In the genomic region with DNA sequence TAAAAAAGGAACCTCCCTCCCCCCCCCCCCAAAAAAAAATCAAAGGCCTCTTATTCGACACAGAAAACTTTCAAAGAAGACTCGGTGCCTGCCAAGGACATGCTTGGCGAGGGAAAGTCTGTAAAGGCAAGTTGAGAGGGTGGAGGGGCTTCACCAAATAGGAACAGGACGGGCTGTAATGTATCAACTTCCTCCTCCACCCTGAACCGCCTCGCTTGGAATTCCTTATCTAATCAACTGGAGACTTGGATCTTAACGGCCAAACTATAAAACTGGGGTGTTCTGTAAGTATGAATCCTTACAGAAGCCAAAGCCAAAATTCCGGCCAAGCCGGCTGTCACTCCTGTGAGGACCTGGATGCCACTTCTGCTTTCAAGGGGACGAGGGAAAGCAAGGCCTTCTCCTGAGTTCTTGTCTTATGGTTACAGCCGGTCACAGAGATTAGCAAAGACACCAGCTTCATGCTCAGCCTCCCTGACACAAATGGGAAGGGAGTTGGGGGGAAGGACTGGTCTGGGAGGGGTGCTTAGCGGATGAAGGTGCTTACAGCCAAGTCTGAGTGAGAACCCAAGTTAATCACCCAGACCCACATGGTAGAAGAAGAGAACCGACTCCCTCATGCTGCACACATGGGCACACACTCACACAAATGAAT, we compare ENCODE assay signal across 12 mouse cellular contexts. TPM values are rescaled to one million over a fixed set of nuclear protein-coding genes. Genes with fewer than 3 reads are reported as not detected.
A peak's percentile ranks its signal among the peaks of the same experiment; 100 is the strongest.
DNase-seq lines count a peak whose midpoint lies in the region; ATAC-seq and TF ChIP-seq lines count a peak whose summit lies in the region.
"Had no signal": no experiment of that assay in that cellular context is flagged by ENCODE, and none has a peak within 500 bp of the region (broad histone marks: within the 10 kb centered on the region; RNA-seq: fewer than 3 reads in every experiment).

No protein-coding gene starts in this region.

- no peak for TF ChIP-seq CTCF in kidney, postnatal 0 days (IDR thresholded peaks at IDR 0.05; ENCODE audit: low read depth)
- no peak for TF ChIP-seq CTCF in lung, embryonic 14.5 days (IDR thresholded peaks at IDR 0.05; ENCODE audit: low read depth)

- DNase-seq in kidney, postnatal 0 days (ENCODE audit: low spot score) = peak; percentile 34
- DNase-seq in kidney, adult 18-20 months = no peak
- DNase-seq in lung, embryonic 14.5 days = peak; percentile 39
- DNase-seq in testis, postnatal 14 days (ENCODE audit: low spot score) = peak; percentile 66
- DNase-seq in hindbrain, embryonic 10.5 days (ENCODE audit: low spot score) = no peak
- DNase-seq in midbrain, embryonic 14.5 days = no peak
- DNase-seq: kidney, adult 8-10 months had no signal

- no peaks in the 10 kb centered on the region for H3K4me1 ChIP-seq in kidney, postnatal 0 days (replicated peaks; ENCODE audit: insufficient read depth, low read length)
- H3K4me1 ChIP-seq in heart, embryonic 12.5 days (replicated peaks) = peaks cover 28% of the 10 kb centered on the region
- H3K4me1 ChIP-seq in lung, embryonic 14.5 days (ENCODE audit: insufficient read depth) = peaks cover 10% of the 10 kb centered on the region; the same call in 1 of the 2 replicates
- peaks cover 21% of the 10 kb centered on the region for H3K4me1 ChIP-seq in hindbrain, embryonic 10.5 days (replicated peaks)
- peaks cover 7% of the 10 kb centered on the region; the same call in 1 of the 2 replicates for H3K4me1 ChIP-seq in midbrain, embryonic 14.5 days (ENCODE audit: control insufficient read depth, insufficient read depth, low read length)
- H3K4me1 ChIP-seq: embryonic facial prominence, embryonic 15.5 days had no signal

- no peak for ATAC-seq in kidney, postnatal 0 days (replicated peaks; ENCODE audit: low FRiP score, low read depth)
- no peak for ATAC-seq in heart, embryonic 12.5 days (ENCODE audit: insufficient number of reproducible peaks, low FRiP score)
- ATAC-seq in lung, embryonic 14.5 days (ENCODE audit: insufficient read depth) = no peak
- ATAC-seq in inflammation-experienced regulatory T-cells, adult 6 months = no peak
- no peak for ATAC-seq in midbrain, embryonic 14.5 days (ENCODE audit: low FRiP score, low TSS enrichment)

- no peak overlapping the region for H3K27ac ChIP-seq in kidney, postnatal 0 days
- H3K27ac ChIP-seq in heart, embryonic 12.5 days (ENCODE audit: poor library complexity, severe bottlenecking) = peak overlapping the region; percentile 46; the same call in 1 of the 2 replicates
- no peak overlapping the region for H3K27ac ChIP-seq in lung, embryonic 14.5 days (ENCODE audit: low read depth)
- H3K27ac ChIP-seq in hindbrain, embryonic 10.5 days = no peak overlapping the region
- H3K27ac ChIP-seq in midbrain, embryonic 14.5 days (replicated peaks; ENCODE audit: low read depth, low read length) = no peak overlapping the region
- H3K27ac ChIP-seq: embryonic facial prominence, embryonic 15.5 days; left cerebral cortex, adult 2 months; liver, embryonic 14.5 days had no signal

- WGBS in kidney, postnatal 0 days = 44% methylated on average over 13 of the region's 13 CpGs
- WGBS in heart, embryonic 12.5 days = 22% methylated on average over 13 of the region's 13 CpGs
- 27% methylated on average over 13 of the region's 13 CpGs for WGBS in lung, embryonic 14.5 days
- WGBS in hindbrain, embryonic 10.5 days = 83% methylated on average over 13 of the region's 13 CpGs
- WGBS in midbrain, embryonic 14.5 days = 78% methylated on average over 13 of the region's 13 CpGs

- H3K9ac ChIP-seq in kidney, postnatal 0 days (ENCODE audit: low read depth, low read length) = no peak overlapping the region
- H3K9ac ChIP-seq in heart, embryonic 12.5 days = no peak overlapping the region
- no peak overlapping the region for H3K9ac ChIP-seq in lung, embryonic 14.5 days
- no peak overlapping the region for H3K9ac ChIP-seq in midbrain, embryonic 14.5 days (replicated peaks; ENCODE audit: low read length)
- H3K9ac ChIP-seq: embryonic facial prominence, embryonic 15.5 days; liver, embryonic 14.5 days had no signal

- no peaks in the 10 kb centered on the region for H3K36me3 ChIP-seq in kidney, postnatal 0 days (ENCODE audit: insufficient read depth, low read length)
- no peaks in the 10 kb centered on the region for H3K36me3 ChIP-seq in heart, embryonic 12.5 days
- H3K36me3 ChIP-seq in lung, embryonic 14.5 days (ENCODE audit: insufficient read depth) = no peaks in the 10 kb centered on the region
- no peaks in the 10 kb centered on the region for H3K36me3 ChIP-seq in hindbrain, embryonic 10.5 days
- H3K36me3 ChIP-seq in midbrain, embryonic 14.5 days (ENCODE audit: control insufficient read depth, insufficient read depth, low read length) = no peaks in the 10 kb centered on the region
- H3K36me3 ChIP-seq: embryonic facial prominence, embryonic 15.5 days had no signal

- H3K4me2 ChIP-seq in kidney, postnatal 0 days (ENCODE audit: low read length) = no peak overlapping the region
- peak overlapping the region; percentile 28 for H3K4me2 ChIP-seq in heart, embryonic 12.5 days
- no peak overlapping the region for H3K4me2 ChIP-seq in lung, embryonic 14.5 days
- no peak overlapping the region for H3K4me2 ChIP-seq in midbrain, embryonic 14.5 days (ENCODE audit: low read length)
- H3K4me2 ChIP-seq: embryonic facial prominence, embryonic 15.5 days had no signal

- no peaks in the 10 kb centered on the region for H3K27me3 ChIP-seq in kidney, postnatal 0 days (ENCODE audit: insufficient read depth, low read length)
- H3K27me3 ChIP-seq in heart, embryonic 12.5 days (replicated peaks) = no peaks in the 10 kb centered on the region
- no peaks in the 10 kb centered on the region for H3K27me3 ChIP-seq in lung, embryonic 14.5 days (ENCODE audit: insufficient read depth, low read length)
- H3K27me3 ChIP-seq in hindbrain, embryonic 10.5 days (ENCODE audit: insufficient read depth, poor library complexity, severe bottlenecking) = no peaks in the 10 kb centered on the region
- no peaks in the 10 kb centered on the region for H3K27me3 ChIP-seq in midbrain, embryonic 14.5 days (ENCODE audit: control insufficient read depth, insufficient read depth, low read length)
- H3K27me3 ChIP-seq: embryonic facial prominence, embryonic 15.5 days had no signal

- H3K4me3 ChIP-seq in kidney, postnatal 0 days (replicated peaks; ENCODE audit: low read depth, low read length) = no peak overlapping the region
- no peak overlapping the region for H3K4me3 ChIP-seq in heart, embryonic 12.5 days
- H3K4me3 ChIP-seq in lung, embryonic 14.5 days (ENCODE audit: low read depth, low read length) = no peak overlapping the region
- no peak overlapping the region for H3K4me3 ChIP-seq in hindbrain, embryonic 10.5 days
- H3K4me3 ChIP-seq in midbrain, embryonic 14.5 days (replicated peaks; ENCODE audit: low read depth, low read length) = no peak overlapping the region
- H3K4me3 ChIP-seq: embryonic facial prominence, embryonic 15.5 days; left cerebral cortex, adult 2 months had no signal

- H3K9me3 ChIP-seq in kidney, postnatal 0 days (replicated peaks; ENCODE audit: low read length) = no peaks in the 10 kb centered on the region
- H3K9me3 ChIP-seq in heart, embryonic 12.5 days (replicated peaks) = no peaks in the 10 kb centered on the region
- H3K9me3 ChIP-seq in lung, embryonic 14.5 days (ENCODE audit: low read depth, low read length) = no peaks in the 10 kb centered on the region
- H3K9me3 ChIP-seq in hindbrain, embryonic 10.5 days = no peaks in the 10 kb centered on the region
- no peaks in the 10 kb centered on the region for H3K9me3 ChIP-seq in midbrain, embryonic 14.5 days (ENCODE audit: control insufficient read depth, low read length)
- H3K9me3 ChIP-seq: embryonic facial prominence, embryonic 15.5 days had no signal

RNA-seq across cellular contexts. Expression of a gene that starts 34.7 kb away (rescaled TPM):
- 2.3 and 2.7 TPM in 2 replicates for polyA plus RNA-seq in kidney, postnatal 0 days (2015; fragmentation: Nextera tagmentation; extraction: Ambion mirVana)
- polyA plus RNA-seq in heart, embryonic 12.5 days (2016; fragmentation: Nextera tagmentation; extraction: Ambion mirVana) = 4.0 and 4.2 TPM in 2 replicates
- 3.5 and 3.8 TPM in 2 replicates for polyA plus RNA-seq in lung, embryonic 14.5 days (2014; fragmentation: Nextera tagmentation; extraction: Ambion mirVana)
- 3.4 and 5.4 TPM in 2 replicates for polyA plus RNA-seq in hindbrain, embryonic 10.5 days (2016; fragmentation: Nextera tagmentation; extraction: Ambion mirVana)
- polyA plus RNA-seq in inflammation-experienced regulatory T-cells, adult 6 months (2017; shearing (Covaris generic)) = under 1 TPM in 2 of 3 experiments, not detected in 1; 0.67 to 0.74 TPM
- 16.3 and 16.7 TPM in 2 replicates for polyA plus RNA-seq in midbrain, embryonic 14.5 days (2014; fragmentation: Nextera tagmentation; extraction: Ambion mirVana)

RNA-seq across cellular contexts. Expression of a gene that starts 50.3 kb away (rescaled TPM):
- polyA plus RNA-seq in kidney, postnatal 0 days (2015; fragmentation: Nextera tagmentation; extraction: Ambion mirVana) = 11.2 and 13.1 TPM in 2 replicates
- 51.4 and 56.0 TPM in 2 replicates for polyA plus RNA-seq in heart, embryonic 12.5 days (2016; fragmentation: Nextera tagmentation; extraction: Ambion mirVana)
- polyA plus RNA-seq in lung, embryonic 14.5 days (2014; fragmentation: Nextera tagmentation; extraction: Ambion mirVana) = 35.4 and 40.4 TPM in 2 replicates
- polyA plus RNA-seq in hindbrain, embryonic 10.5 days (2016; fragmentation: Nextera tagmentation; extraction: Ambion mirVana) = 13.6 and 15.3 TPM in 2 replicates
- polyA plus RNA-seq in inflammation-experienced regulatory T-cells, adult 6 months (2017; shearing (Covaris generic)) = 1 to 10 TPM; 4.1 to 9.6 (median 6.5) TPM
- 10.2 and 14.2 TPM in 2 replicates for polyA plus RNA-seq in midbrain, embryonic 14.5 days (2014; fragmentation: Nextera tagmentation; extraction: Ambion mirVana)

Comparison
In these comparisons a context has a peak if more than half of its experiments do, and no peak if none do; other contexts are left out.
1. DNase-seq: peak in kidney, postnatal 0 days (single experiment), lung, embryonic 14.5 days (single experiment) and testis, postnatal 14 days (single experiment); none in kidney, adult 18-20 months (single experiment), hindbrain, embryonic 10.5 days (single experiment) and midbrain, embryonic 14.5 days (single experiment).